Mouse (Mus musculus) neural tube, embryonic 15.5 days (tissue): ENCODE measurements around the gene Gtf2i. TPM values are rescaled to one million over a fixed set of nuclear protein-coding genes. Genes with fewer than 3 reads are reported as not detected.

Experiments used
- ATAC-seq: fragments of 200-750 bp; cut with Nextera tagmentation; 2 replicates; pipeline ENCODE4 v1.8.0; 2017; ENCODE audit warnings: mild to moderate bottlenecking, moderate TSS enrichment, moderate library complexity; ENCODE audit not compliant: low FRiP score
- H3K27ac ChIP-seq: fragments of 300-500 bp; sonication (generic); replicated peaks from 2 replicates; pipeline ENCODE4 v1.5.1; 2015; ENCODE audit warnings: mild to moderate bottlenecking, inconsistent platforms
- H3K27me3 ChIP-seq: fragments of 300-500 bp; sonication (generic); replicated peaks from 2 replicates; pipeline ENCODE4 v1.6.1; 2015; ENCODE audit warnings: inconsistent platforms
- H3K36me3 ChIP-seq: fragments of 300-500 bp; sonication (generic); 2 replicates; pipeline ENCODE4 v1.6.1; 2015; ENCODE audit warnings: inconsistent platforms
- H3K4me1 ChIP-seq: fragments of 300-500 bp; sonication (generic); 2 replicates; pipeline ENCODE4 v1.6.1; 2015; ENCODE audit warnings: inconsistent platforms
- H3K4me2 ChIP-seq: fragments of 300-500 bp; sonication (generic); 2 replicates; pipeline ENCODE4 v1.6.1; 2015; ENCODE audit warnings: inconsistent platforms, mild to moderate bottlenecking, moderate library complexity
- H3K4me3 ChIP-seq: fragments of 300-500 bp; sonication (generic); replicated peaks from 2 replicates; pipeline ENCODE4 v1.5.1; 2015; ENCODE audit warnings: mild to moderate bottlenecking, inconsistent platforms
- H3K9ac ChIP-seq: fragments of 300-500 bp; sonication (generic); replicated peaks from 2 replicates; pipeline ENCODE4 v1.6.1; 2015; ENCODE audit warnings: mild to moderate bottlenecking, inconsistent platforms
- H3K9me3 ChIP-seq: fragments of 300-500 bp; sonication (generic); replicated peaks from 2 replicates; pipeline ENCODE4 v1.6.1; 2016; ENCODE audit warnings: inconsistent platforms
- WGBS: fragments of 180-500 bp; shearing (Covaris S2); methylation state at CpG from one replicate; pipeline ENCODE4 v1.1.7; 2015; ENCODE audit warnings: mixed read lengths; 5-methylcytosine and 5-hydroxymethylcytosine counted together
- polyA plus RNA-seq: library from polyadenylated mRNA; unstranded; fragments of >200 nt; fragmentation: Nextera tagmentation; extraction: Ambion mirVana; gene quantifications from 2 replicates; pipeline ENCODE4 v1.2.1, GENCODE M21; 2015

Gene Gtf2i
- polyA plus RNA-seq, 1 experiment from 2014 or later = 136 TPM

DNA sequence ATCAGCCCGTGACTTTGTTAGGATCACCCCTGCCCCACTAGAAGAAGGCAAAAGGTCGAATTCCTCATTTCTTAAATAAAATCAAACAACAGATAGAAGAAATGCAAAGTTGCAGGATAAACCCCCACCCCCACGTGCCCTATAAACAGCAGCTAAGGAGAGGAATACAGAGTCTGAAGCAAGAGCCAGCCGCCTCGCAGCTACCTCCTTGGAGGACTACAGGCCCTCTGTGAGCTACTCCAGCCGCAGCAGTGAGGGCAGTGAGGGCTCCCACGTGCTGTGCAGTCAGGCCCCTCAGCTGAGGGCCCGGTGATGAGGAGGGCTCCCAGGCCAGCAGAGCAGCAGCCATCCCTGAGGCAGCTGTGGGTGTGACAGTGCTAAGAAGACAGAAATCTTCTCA, 40.8 kb downstream of the Gtf2i start:
- Histone ChIP-seq H3K36me3 (peaks cover 89% of the 10 kb centered on the region), H3K4me2 (no peak overlapping the region), H3K27ac (no peak overlapping the region), H3K4me3 (no peak overlapping the region), H3K4me1 (no peaks in the 10 kb centered on the region), H3K27me3 (no peaks in the 10 kb centered on the region), H3K9ac (no peak overlapping the region), H3K9me3 (no peaks in the 10 kb centered on the region)
- no peak for ATAC-seq
- WGBS = 94% methylated on average over 8 of the region's 8 CpGs

DNA sequence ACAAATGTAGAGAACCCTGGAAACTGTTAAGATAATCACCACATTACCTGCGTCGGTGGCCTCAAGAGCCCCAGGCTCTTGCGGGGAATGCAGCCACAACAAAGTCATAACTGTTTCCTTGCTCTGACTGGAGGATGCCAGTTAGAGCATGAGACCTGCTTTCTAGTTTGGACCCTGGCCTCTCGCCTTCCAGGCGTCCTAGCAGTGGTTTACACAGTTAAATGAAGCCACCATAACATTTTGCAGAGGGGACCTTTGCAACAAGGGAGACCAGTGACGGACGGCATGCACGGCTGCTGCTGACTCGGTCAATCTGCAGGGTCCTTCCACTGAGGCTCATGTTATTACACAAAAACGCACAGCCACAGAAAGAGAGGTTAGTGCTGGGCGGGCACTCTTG, 41.8 kb downstream of the Gtf2i start:
- H3K4me3 ChIP-seq = no peak overlapping the region
- no peaks in the 10 kb centered on the region for H3K4me1 ChIP-seq
- no peaks in the 10 kb centered on the region for H3K9me3 ChIP-seq
- H3K4me2 ChIP-seq = no peak overlapping the region
- WGBS = 78% methylated on average over 11 of the region's 11 CpGs
- no peak overlapping the region for H3K9ac ChIP-seq
- no peak overlapping the region for H3K27ac ChIP-seq
- no peak for ATAC-seq
- peaks cover 89% of the 10 kb centered on the region for H3K36me3 ChIP-seq
- H3K27me3 ChIP-seq = no peaks in the 10 kb centered on the region

DNA sequence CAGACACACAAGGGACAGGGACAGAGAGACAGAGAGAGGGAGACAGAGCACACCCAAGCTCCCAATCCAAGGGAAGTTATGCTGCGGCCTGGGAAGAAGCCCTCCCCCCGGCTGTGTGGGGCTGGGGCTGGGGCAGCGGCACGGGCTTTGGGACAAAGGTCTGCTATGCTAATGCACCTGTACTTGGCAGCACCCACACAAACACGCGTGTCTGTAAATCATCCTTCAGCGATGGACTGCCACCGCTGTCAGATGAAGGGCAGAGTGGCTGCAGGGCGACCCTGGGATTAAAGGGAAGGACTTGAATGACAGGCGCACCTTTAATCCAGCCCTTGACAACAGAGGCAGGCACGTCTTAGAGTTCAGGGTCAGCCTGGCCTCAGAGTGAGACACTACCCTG, 43.1 kb downstream of the Gtf2i start:
- H3K27me3 ChIP-seq = no peaks in the 10 kb centered on the region
- WGBS = 89% methylated on average over 11 of the region's 11 CpGs
- no peak overlapping the region for H3K4me2 ChIP-seq
- no peak overlapping the region for H3K4me3 ChIP-seq
- H3K9me3 ChIP-seq = no peaks in the 10 kb centered on the region
- no peak overlapping the region for H3K27ac ChIP-seq
- no peak for ATAC-seq
- H3K9ac ChIP-seq = no peak overlapping the region
- peaks cover 88% of the 10 kb centered on the region for H3K36me3 ChIP-seq
- H3K4me1 ChIP-seq = no peaks in the 10 kb centered on the region

- Histone ChIP-seq H3K9me3 (no peaks in the 10 kb centered on the region), H3K9ac (no peak overlapping the region), H3K27ac (no peak overlapping the region), H3K4me3 (no peak overlapping the region), H3K36me3 (peaks cover 90% of the 10 kb centered on the region), H3K4me2 (no peak overlapping the region), H3K4me1 (no peaks in the 10 kb centered on the region), H3K27me3 (no peaks in the 10 kb centered on the region)
- no peak for ATAC-seq
- 97% methylated on average over 4 of the region's 4 CpGs for WGBS
Observed at GRCm38 (mm10) chr5:134270566-134270965, 44.0 kb downstream of the Gtf2i start.

- Histone ChIP-seq H3K27ac (no peak overlapping the region), H3K36me3 (peaks cover 89% of the 10 kb centered on the region), H3K9me3 (no peaks in the 10 kb centered on the region), H3K4me2 (no peak overlapping the region), H3K4me1 (no peaks in the 10 kb centered on the region), H3K4me3 (no peak overlapping the region), H3K9ac (no peak overlapping the region), H3K27me3 (no peaks in the 10 kb centered on the region)
- 89% methylated on average over 5 of the region's 5 CpGs for WGBS
- ATAC-seq = no peak
Observed at GRCm38 (mm10) chr5:134269751-134270150, 44.8 kb downstream of the Gtf2i start.

DNA sequence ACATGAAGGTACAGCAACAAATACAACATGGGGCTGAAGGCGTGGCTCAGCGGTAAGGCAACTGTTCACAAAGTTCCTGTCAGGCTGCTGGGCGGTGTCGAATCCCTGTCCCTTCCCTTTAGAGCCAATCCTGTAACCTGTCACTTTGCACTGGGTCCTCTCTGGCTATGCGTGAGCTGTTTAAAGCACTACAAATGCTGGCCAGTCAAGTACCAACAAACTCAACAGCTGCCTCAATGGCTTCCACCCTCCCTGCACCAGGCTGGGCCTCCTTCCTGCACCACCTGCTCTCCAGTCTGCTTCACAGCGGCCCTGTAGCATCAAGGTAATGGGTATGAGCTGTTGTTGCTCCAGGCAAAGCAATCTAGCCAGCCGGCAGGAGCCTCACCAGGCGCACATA, 45.8 kb downstream of the Gtf2i start:
- Histone ChIP-seq H3K9ac (no peak overlapping the region), H3K4me3 (no peak overlapping the region), H3K4me1 (no peaks in the 10 kb centered on the region), H3K27me3 (no peaks in the 10 kb centered on the region), H3K27ac (no peak overlapping the region), H3K4me2 (no peak overlapping the region), H3K36me3 (peaks cover 91% of the 10 kb centered on the region), H3K9me3 (no peaks in the 10 kb centered on the region)
- WGBS = 92% methylated on average over 8 of the region's 8 CpGs
- no peak for ATAC-seq

- no peak for ATAC-seq
- Histone ChIP-seq H3K4me1 (no peaks in the 10 kb centered on the region), H3K4me3 (no peak overlapping the region), H3K4me2 (no peak overlapping the region), H3K27me3 (no peaks in the 10 kb centered on the region), H3K36me3 (peaks cover 92% of the 10 kb centered on the region), H3K9me3 (no peaks in the 10 kb centered on the region), H3K9ac (no peak overlapping the region), H3K27ac (no peak overlapping the region)
- WGBS = 83% methylated on average over 18 of the region's 18 CpGs
Observed at GRCm38 (mm10) chr5:134266404-134266803, 48.2 kb downstream of the Gtf2i start.

GRCm38 (mm10) chr5:134265890-134266289, 48.7 kb downstream of the Gtf2i start:
- Histone ChIP-seq H3K4me1 (no peaks in the 10 kb centered on the region), H3K36me3 (peaks cover 92% of the 10 kb centered on the region), H3K4me2 (no peak overlapping the region), H3K27ac (no peak overlapping the region), H3K9me3 (no peaks in the 10 kb centered on the region), H3K9ac (no peak overlapping the region), H3K4me3 (no peak overlapping the region), H3K27me3 (no peaks in the 10 kb centered on the region)
- ATAC-seq = no peak
- WGBS = 82% methylated on average over 2 of the region's 2 CpGs

DNA sequence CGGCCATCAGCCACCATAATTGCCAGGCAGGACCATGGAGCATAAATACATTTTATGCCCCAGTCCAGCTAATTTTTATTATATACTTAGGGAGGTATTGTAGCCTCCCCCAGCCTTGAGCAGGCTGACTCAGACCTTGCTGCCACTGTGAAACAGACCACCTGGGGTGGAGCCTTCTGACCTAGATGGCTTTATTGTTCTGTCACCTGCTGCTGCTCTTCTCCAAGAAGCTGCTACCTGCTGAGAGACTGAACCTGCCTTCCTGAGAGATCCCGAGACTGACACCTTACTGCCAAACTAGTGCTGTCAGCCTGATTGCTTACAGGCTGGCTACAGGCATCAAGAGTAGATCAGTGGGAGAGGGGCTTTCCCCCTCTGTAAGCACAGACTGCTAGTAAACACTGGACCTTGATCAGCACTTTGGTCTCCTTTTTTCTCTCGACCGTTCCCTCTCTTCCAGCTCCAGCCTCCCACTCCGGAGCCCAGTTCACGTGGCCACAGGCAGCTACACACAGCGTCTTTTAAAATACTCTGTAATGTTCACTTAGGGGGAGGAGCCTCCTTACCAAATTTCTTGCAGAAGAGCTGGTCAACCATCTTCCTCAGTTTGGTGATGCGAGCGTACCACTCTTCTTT, 54.4 kb downstream of the Gtf2i start:
- Histone ChIP-seq H3K9ac (no peak overlapping the region), H3K4me3 (no peak overlapping the region), H3K27ac (no peak overlapping the region), H3K4me2 (no peak overlapping the region), H3K27me3 (no peaks in the 10 kb centered on the region), H3K9me3 (no peaks in the 10 kb centered on the region), H3K4me1 (no peaks in the 10 kb centered on the region), H3K36me3 (peaks cover 92% of the 10 kb centered on the region)
- WGBS = 86% methylated on average over 9 of the region's 9 CpGs
- no peak for ATAC-seq

DNA sequence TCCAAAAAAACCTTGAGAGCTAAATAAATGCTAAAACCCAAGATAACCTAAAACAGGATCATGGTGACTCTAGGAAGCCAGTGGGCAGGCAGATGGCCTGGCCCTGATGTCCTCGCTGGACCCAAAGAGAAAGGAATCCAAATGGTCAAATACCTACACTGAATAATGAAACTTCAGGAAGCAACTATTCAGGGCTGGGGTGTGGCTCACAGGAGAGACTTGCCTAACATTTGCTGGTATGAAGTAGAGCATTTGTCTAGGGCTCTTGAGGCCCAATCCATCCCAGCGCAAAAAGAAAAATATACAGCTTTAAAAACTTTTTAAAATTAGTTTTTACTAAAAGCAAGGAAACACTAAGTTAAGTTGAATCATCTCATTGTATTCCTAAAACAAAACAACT, 55.6 kb downstream of the Gtf2i start:
- Histone ChIP-seq H3K36me3 (peaks cover 91% of the 10 kb centered on the region), H3K9ac (no peak overlapping the region), H3K9me3 (no peaks in the 10 kb centered on the region), H3K27ac (no peak overlapping the region), H3K27me3 (no peaks in the 10 kb centered on the region), H3K4me3 (no peak overlapping the region), H3K4me2 (no peak overlapping the region), H3K4me1 (no peaks in the 10 kb centered on the region)
- 98% methylated on average over 2 of the region's 2 CpGs for WGBS
- ATAC-seq = no peak

DNA sequence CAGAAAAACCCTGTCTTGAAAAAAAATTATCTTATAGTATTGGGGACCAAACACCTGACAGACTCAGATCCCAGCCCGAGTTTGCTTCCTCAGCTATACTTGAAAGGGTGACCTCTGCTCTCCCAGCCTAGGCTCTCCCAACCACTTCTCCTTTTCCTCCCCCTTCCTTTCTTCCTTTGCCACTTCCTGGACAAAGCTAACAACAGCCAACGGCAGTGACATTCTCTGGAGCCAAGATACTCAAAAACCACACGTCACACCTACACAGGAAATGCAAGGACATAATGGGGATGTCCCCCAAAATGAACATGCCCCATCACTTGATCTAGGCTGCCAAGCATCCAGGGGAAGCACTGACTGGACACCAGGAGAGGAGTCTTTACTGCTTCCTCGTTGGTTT, 56.2 kb downstream of the Gtf2i start:
- Histone ChIP-seq H3K27ac (no peak overlapping the region), H3K4me3 (no peak overlapping the region), H3K4me1 (no peaks in the 10 kb centered on the region), H3K27me3 (no peaks in the 10 kb centered on the region), H3K9ac (no peak overlapping the region), H3K36me3 (peaks cover 91% of the 10 kb centered on the region), H3K4me2 (no peak overlapping the region), H3K9me3 (no peaks in the 10 kb centered on the region)
- ATAC-seq = no peak
- WGBS = 86% methylated on average over 4 of the region's 4 CpGs

- no peaks in the 10 kb centered on the region for H3K9me3 ChIP-seq
- no peak for ATAC-seq
- 95% methylated on average over 13 of the region's 13 CpGs for WGBS
- H3K27me3 ChIP-seq = no peaks in the 10 kb centered on the region
- H3K4me1 ChIP-seq = no peaks in the 10 kb centered on the region
- no peak overlapping the region for H3K4me2 ChIP-seq
- peaks cover 90% of the 10 kb centered on the region for H3K36me3 ChIP-seq
- no peak overlapping the region for H3K9ac ChIP-seq
- H3K4me3 ChIP-seq = no peak overlapping the region
- no peak overlapping the region for H3K27ac ChIP-seq
Observed at GRCm38 (mm10) chr5:134257349-134258031, 57.1 kb downstream of the Gtf2i start.
